Mouse (Mus musculus) hematopoietic stem cell, adult 5-6 weeks (primary cell): ENCODE results near the gene Grwd1. TPM values are rescaled to one million over a fixed set of nuclear protein-coding genes. Genes with fewer than 3 reads are reported as not detected.

ENCODE experiments used
- ATAC-seq, 2 experiments: fragments of 125-278 bp in 1 of 2; replicated peaks in 1 of 2; 2 replicates each; pipeline ENCODE4 v1.8.0; 2016 to 2017; ENCODE audit warnings: inconsistent platforms in 2 of 2, mild to moderate bottlenecking in 2 of 2, moderate number of reproducible peaks in 2 of 2, low read depth in 1 of 2, moderate TSS enrichment in 1 of 2; ENCODE audit not compliant: low FRiP score in 2 of 2, poor library complexity in 2 of 2, severe bottlenecking in 2 of 2, insufficient read depth in 1 of 2, low TSS enrichment in 1 of 2
- total RNA-seq: library from RNA; stranded (forward); fragments of 172-1452, 232-1000 nt; gene quantifications from 2 replicates; pipeline ENCODE4 v1.2.3, GENCODE M21; 2017

Gene Grwd1
- total RNA-seq, 1 experiment from 2014 or later, result 17.1 TPM

DNA sequence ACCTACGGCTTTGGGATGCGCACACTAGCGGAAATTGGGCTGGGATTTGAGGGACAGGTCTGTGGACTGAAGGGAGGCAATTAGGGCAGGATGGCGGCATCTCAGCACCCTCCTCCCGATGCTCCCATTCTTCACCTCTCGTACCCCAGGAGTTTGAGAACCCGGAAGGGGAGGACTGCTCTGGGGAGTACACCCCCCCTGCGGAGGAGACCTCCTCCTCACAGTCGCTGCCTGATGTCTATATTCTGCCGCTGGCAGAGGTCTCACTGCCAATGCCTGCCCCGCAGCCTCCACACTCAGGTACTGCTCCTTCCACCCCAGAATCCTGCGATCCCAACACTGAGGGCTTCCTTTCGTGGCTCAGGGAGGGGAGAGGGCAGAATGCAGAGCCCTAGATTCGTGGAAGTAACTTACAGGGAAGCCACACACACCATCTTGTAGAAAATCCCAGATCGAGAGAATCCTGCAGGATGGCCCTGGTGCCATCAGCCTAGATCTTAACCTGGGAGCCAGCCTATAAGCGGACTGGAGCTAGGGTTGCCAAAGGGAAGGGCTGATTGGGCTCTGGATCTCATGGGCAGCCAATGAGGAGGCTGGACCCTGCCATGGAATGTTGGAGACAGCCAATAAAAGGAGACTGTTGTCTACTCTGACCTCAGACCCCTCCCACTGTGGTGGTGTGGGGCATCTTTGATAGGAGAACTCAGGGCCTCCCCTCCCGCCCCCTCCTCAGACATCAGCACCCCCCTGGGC is 43.9 kb downstream of the Grwd1 start:
- ATAC-seq, result no peak

DNA sequence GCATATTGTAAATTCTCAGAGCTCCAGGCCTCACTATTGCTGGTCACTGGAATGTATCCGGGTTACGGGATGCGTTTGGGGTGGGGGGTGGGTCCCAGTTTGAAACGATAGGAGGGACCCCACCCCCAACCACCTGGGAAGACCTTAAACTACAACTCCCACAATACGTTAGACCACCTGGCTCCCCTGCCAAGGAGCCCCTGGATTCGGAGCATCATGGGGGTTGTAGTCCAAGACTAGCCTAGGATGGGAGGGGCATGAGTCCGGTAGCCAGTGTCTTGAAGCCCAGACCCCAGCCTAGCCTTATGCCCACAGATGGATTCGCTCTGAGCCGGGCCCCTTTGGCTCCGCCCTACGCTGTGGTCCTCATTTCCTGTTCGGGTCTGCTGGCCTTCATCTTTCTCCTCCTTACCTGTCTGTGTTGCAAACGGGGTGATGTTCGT is 44.6 kb downstream of the Grwd1 start:
- ATAC-seq, result no peak

DNA sequence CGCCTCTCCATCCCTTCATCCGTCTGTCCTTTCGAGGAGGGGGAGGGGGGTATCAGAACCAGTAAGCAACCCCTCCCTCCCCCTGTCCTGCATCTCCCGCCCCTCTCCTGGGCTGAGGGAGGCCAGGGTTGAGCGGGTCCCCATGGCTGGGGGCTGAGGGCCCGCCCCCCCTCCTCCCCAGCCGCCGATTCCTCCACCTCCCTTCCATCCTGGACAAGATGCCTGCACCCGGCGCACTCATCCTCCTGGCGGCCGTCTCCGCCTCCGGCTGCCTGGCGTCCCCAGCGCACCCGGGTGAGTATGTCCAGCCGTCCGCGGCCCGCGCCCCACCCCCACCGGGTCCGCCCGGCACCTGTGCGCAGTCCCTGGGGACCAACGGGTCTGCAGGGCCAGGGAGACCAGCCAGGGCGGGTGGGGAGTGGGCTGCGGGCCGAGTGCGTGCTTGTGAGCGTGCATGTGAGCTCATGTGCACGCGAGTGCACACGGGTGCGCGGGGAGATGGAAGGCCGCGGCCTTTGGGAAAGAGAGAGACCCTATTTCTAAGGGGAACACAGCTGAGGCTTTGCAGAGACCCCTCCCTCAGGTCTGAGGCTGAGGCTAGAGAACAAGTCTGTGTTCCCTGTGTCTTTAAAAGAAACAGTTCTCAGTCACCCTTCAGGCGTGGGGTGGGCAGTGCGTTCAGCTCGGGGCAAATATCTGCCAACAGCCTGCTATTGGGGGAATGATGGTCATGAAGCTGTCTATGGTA is 45.2 kb downstream of the Grwd1 start:
- no peak for ATAC-seq

DNA sequence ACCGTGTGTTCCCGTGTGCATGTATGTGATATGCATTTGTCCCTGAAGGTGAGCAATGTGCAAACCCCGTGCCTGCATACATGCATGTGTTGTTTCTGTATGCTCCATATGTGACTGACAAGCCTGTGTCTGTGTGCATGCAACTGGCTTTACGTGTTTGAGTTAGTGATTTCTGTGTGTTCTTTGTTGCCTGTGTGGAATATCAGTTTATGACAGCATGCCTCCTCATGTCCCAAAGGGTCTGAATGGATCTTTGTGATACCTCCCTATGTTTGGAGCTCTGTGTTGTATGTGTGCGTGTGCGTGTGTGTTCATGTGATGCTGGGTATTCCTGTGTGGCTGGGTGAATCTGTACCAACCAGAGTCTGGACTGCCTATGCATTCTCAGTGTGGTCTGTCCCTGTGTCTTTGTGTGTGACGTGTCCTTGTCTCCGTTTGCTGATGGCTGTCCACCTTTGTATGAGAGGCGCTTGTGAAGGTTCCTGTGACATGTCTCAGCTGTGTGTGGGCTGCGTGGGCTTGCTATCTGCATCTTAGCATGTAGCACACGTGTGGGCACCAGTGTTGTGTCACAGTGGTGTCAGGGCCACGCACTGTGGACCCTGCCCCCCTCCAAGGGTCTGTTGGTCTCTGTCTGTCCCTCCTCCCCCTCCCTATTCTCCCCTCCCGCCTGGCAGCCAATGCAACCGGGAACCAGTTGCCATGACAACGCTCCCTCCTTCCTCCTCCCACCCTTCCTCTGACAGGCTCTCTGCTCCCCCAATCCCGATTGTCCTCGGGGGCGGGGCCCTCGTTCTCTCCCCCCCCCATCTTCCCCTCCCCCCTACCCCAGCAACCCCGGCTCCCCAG is 46.0 kb downstream of the Grwd1 start, which contains the start of gene Sult2b1:
TSS of gene Sult2b1 (minus strand) at position 146 of the 849 bp plus-strand sequence.
- ATAC-seq, result no peak

DNA sequence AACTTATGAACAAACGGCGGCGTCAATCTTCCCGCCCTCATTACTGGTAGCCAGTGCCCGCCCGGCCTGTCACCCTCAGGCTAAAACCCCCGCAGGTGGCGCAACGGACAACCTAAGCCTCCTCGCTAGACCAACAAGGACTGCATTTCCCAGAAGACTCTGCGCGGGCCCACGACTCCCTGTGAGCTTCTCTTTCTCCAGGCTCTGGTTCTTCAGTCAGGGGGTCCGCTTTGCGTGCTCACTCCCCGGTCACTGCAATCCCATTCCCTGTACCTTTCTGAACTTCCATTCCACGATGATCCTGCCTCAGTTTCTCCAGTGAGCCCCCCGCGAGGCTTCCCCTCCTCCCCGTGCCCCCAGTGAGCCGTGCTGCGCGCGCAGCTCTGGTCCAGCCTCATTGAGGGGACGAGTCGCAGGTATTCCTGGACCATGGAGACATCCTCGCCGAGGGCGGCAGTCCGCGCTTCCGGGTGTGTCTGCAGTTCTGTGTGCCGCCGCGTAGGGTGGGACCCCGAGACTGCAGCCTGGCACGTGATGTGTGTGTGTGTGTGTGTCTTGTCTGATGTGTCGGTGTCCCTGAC is 47.1 kb downstream of the Grwd1 start, which contains the start of gene Lmtk3:
TSS of gene Lmtk3 (plus strand) at position 228 of the 581 bp plus-strand sequence.
- ATAC-seq, result peak; percentile 57 to 65

DNA sequence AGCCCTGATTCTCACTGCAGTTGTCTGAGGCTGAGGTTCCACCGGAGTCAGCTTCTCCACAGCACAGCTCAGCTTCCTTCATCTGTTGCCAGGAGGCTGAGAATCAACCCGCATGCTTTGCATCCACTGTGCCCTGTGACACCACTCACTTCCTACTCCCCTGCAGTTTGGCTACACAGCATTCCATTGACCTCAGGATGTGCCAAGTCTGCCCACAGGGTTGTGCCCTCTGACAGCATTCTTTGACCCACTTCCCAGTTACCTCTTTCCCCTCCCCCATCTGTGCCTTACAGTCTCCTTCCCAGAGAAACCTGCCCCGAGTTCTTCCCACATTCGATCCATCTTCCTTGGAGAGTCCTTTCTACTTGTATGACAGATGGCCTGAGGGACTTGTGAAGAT is 48.5 kb downstream of the Grwd1 start:
- ATAC-seq, result no peak

DNA sequence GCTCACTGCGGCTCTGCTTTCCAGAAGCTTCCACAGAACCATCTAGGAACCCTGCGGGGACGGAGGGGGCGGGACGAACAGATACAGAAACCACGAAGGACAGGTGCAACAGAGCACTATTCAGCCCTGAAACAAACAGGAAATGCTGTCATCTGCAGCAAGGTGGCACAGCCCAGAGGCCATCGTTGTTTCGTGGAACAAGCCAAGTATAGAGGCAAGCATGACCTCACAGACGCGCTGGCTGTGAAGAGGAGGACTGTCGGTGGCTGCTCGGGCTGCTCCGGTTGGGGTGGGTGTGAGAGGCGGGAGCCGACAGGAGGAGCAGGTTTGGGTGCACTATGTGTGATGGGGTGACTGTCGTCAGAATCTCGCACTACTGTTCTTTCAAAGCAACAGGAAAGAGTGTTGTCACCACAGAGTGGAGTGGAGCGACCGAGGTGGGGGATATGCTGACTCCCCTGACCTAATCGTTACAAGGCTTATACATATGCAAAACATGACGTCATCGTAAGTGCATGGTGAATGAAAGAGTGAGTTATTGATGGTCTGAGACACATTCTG is 51.6 kb downstream of the Grwd1 start:
- ATAC-seq, result peak; percentile 38 to 54

DNA sequence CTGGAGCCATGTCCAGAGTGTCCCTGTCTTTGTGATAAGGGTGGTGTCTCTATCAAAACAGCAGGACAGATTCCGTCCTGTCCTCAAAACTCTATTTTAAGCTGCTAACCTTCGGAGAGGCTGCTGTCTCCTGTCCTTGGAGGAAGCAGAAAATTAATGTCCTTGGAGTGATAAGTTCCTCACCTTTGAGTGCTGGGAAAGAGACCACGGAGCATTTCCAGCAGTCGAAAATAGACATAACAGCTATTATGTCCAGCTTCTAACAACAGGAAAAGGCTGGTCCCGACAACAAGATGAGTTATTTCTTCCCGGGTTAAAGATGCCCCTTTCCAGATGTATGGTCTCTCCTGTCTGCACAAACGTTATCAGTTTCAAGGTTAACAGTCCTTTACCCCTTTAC is 55.5 kb downstream of the Grwd1 start:
- no peak for ATAC-seq

Other genes with a start within 250 kb of the Grwd1 start
- not detected in 2 replicates for gene Fgf21, start 215.5 kb downstream of the Grwd1 start, total RNA-seq
- 0.25 TPM in 1 of 2 replicates, not detected in the other for gene Fut1, start 213.7 kb downstream of the Grwd1 start, total RNA-seq
- not detected in 2 replicates for gene Izumo1, start 209.1 kb downstream of the Grwd1 start, total RNA-seq
- 0.94 TPM in 1 of 2 replicates, not detected in the other for gene Rasip1, start 203.5 kb downstream of the Grwd1 start, total RNA-seq
- not detected in 2 replicates for gene Mamstr, start 191.0 kb downstream of the Grwd1 start, total RNA-seq
- gene Fut2, start 164.6 kb downstream of the Grwd1 start, total RNA-seq, result not detected in 2 replicates
- not detected in 2 replicates for gene Ntn5, start 146.9 kb downstream of the Grwd1 start, total RNA-seq
- not detected in 2 replicates for gene Sec1, start 136.5 kb downstream of the Grwd1 start, total RNA-seq
- gene Car11, start 131.1 kb downstream of the Grwd1 start, total RNA-seq, result 0.30 and 1.1 TPM in 2 replicates
- 11.5 and 25.3 TPM in 2 replicates for gene Dbp, start 125.9 kb downstream of the Grwd1 start, total RNA-seq
- 1,764 and 1,816 TPM in 2 replicates for gene Rpl18, start 115.5 kb downstream of the Grwd1 start, total RNA-seq
- 8.2 and 10.9 TPM in 2 replicates for gene Sphk2, start 112.9 kb downstream of the Grwd1 start, total RNA-seq
- gene Fam83e, start 109.7 kb downstream of the Grwd1 start, total RNA-seq, result 0.79 and 1.8 TPM in 2 replicates
- not detected in 2 replicates for gene Spaca4, start 105.1 kb downstream of the Grwd1 start, total RNA-seq
- 0.10 TPM in 1 of 2 replicates, not detected in the other for gene Lmtk3, start 47.2 kb downstream of the Grwd1 start, total RNA-seq
- gene Sult2b1, start 46.3 kb downstream of the Grwd1 start, total RNA-seq, result 4.1 TPM in 1 of 2 replicates, not detected in the other
- 46.6 and 82.7 TPM in 2 replicates for gene Cyth2, start 16.4 kb downstream of the Grwd1 start, total RNA-seq
- 0.63 TPM in 1 of 2 replicates, not detected in the other for gene Kcnj14, start 6.2 kb downstream of the Grwd1 start, total RNA-seq
- 56.0 and 63.8 TPM in 2 replicates for gene Kdelr1, start 41.8 kb upstream of the Grwd1 start, total RNA-seq
- gene Grin2d, start 47.4 kb upstream of the Grwd1 start, total RNA-seq, result 0.10 and 0.31 TPM in 2 replicates
- not detected in 2 replicates for gene Syngr4, start 65.8 kb upstream of the Grwd1 start, total RNA-seq
- gene Tmem143, start 66.0 kb upstream of the Grwd1 start, total RNA-seq, result 16.2 and 19.6 TPM in 2 replicates
- gene Emp3, start 90.5 kb upstream of the Grwd1 start, total RNA-seq, result 193 and 200 TPM in 2 replicates
- gene Ccdc114, start 93.1 kb upstream of the Grwd1 start, total RNA-seq, result 3.2 and 6.8 TPM in 2 replicates
- not detected in 2 replicates for gene Abcc6, start 199.4 kb upstream of the Grwd1 start, total RNA-seq
- gene Nomo1, start 202.8 kb upstream of the Grwd1 start, total RNA-seq, result 36.7 and 48.5 TPM in 2 replicates